Mouse (Mus musculus) intestine, embryonic 15.5 days (tissue): ENCODE measurements at regions not wholly inside any gene's neighbourhood (a gene's known extent, or its start where the extent isn't known, plus 50 kb on each side); places are given as distances from the start of the nearest gene placed in this dataset.

Source experiments
- ATAC-seq: fragments of 200-750 bp; cut with Nextera tagmentation; 2 replicates; pipeline ENCODE4 v1.8.0; 2017; ENCODE audit warnings: moderate TSS enrichment, moderate library complexity
- H3K27ac ChIP-seq: fragments of 300-500 bp; sonication (generic); 2 replicates; pipeline ENCODE4 v1.5.1; 2015; ENCODE audit warnings: mild to moderate bottlenecking, inconsistent platforms
- H3K27me3 ChIP-seq: fragments of 300-500 bp; sonication (generic); replicated peaks from 2 replicates; pipeline ENCODE4 v1.6.1; 2015; ENCODE audit warnings: inconsistent platforms
- H3K36me3 ChIP-seq: fragments of 300-500 bp; sonication (generic); 2 replicates; pipeline ENCODE4 v1.6.1; 2015; ENCODE audit warnings: inconsistent platforms
- H3K4me1 ChIP-seq: fragments of 300-500 bp; sonication (generic); replicated peaks from 2 replicates; pipeline ENCODE4 v1.6.1; 2015; ENCODE audit warnings: inconsistent platforms
- H3K4me2 ChIP-seq: fragments of 300-500 bp; sonication (generic); replicated peaks from 2 replicates; pipeline ENCODE4 v1.6.1; 2015; ENCODE audit warnings: mild to moderate bottlenecking, inconsistent platforms
- H3K4me3 ChIP-seq: fragments of 300-500 bp; sonication (generic); replicated peaks from 2 replicates; pipeline ENCODE4 v1.5.1; 2015; ENCODE audit warnings: inconsistent platforms
- H3K9ac ChIP-seq: fragments of 300-500 bp; sonication (generic); 2 replicates; pipeline ENCODE4 v1.6.1; 2015; ENCODE audit warnings: inconsistent platforms
- H3K9me3 ChIP-seq: fragments of 300-500 bp; sonication (generic); 2 replicates; pipeline ENCODE4 v1.6.1; 2016; ENCODE audit warnings: inconsistent platforms
- WGBS: fragments of 180-500 bp; shearing (Covaris S2); methylation state at CpG from one replicate; pipeline ENCODE4 v1.1.7; 2015; 5-methylcytosine and 5-hydroxymethylcytosine counted together

DNA sequence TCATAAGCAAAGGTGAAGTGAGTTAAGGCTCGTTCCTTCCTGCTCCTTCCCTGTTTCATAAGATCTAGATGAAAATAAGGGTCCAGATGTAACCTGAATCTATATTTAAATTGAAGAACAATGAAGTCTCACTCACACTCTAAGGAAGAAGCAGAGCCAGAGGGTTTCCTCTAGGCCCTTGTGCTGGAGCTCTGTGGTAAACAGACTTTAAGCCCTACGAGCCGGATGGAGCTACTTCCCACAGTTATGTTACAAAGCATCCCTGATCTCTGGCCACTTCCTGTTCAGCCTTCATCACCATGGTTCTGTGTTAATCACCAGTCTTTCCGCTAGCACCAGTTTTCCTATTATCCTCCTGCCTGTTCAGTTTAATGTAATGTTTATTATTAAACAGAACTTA, 250.1 kb downstream of the Lyplal1 start:
- Histone ChIP-seq H3K27me3 (no peaks in the 10 kb centered on the region), H3K4me3 (no peak overlapping the region), H3K9me3 (no peaks in the 10 kb centered on the region), H3K9ac (no peak overlapping the region), H3K27ac (no peak overlapping the region), H3K4me2 (no peak overlapping the region), H3K4me1 (no peaks in the 10 kb centered on the region), H3K36me3 (no peaks in the 10 kb centered on the region)
- 73% methylated on average over 4 of the region's 4 CpGs for WGBS
- ATAC-seq, result no peak

DNA sequence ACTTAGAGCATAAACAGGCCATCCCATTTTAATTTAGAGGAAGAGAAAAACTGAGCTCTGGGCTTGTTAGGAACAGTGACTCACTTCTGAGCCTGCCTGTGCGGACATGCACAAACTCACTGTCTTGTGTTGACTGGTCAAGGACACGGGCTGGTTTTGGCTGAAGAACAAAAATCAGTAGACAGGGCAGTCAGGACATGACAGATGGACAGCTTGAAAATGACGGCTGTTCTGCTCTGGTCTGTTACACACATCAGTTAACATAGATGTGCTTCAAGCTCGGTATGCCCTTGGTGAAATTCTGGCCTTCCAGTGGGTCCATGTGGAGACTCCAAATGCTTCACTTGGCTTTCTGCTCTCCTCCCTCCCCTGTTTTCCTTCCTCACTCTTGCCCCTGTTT, 248.4 kb downstream of the Lyplal1 start:
- Histone ChIP-seq H3K4me2 (no peak overlapping the region), H3K4me1 (no peaks in the 10 kb centered on the region), H3K27me3 (no peaks in the 10 kb centered on the region), H3K9ac (no peak overlapping the region), H3K36me3 (no peaks in the 10 kb centered on the region), H3K27ac (no peak overlapping the region), H3K4me3 (no peak overlapping the region), H3K9me3 (no peaks in the 10 kb centered on the region)
- ATAC-seq, result no peak
- WGBS, result 88% methylated on average over 4 of the region's 4 CpGs

DNA sequence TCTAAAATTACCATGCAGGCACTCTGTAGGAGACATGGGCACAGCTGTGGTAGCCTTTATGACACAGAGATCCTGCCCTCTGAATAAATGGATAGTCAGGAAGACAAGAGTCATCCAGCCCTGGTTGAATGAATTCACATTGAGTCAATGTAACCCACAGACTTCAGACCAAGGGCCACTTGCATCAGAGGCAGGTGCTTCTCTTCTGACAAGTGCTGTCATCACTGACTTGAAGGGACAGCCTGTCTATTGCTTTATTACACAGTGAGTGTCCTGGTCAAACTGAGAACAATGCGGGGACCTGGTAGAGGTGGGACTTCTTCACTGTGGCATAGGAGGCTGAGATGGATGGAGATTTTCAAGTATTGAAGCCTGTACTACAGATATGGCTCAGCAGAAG, 230.1 kb downstream of the Lyplal1 start:
- no peak for ATAC-seq
- no peaks in the 10 kb centered on the region for H3K27me3 ChIP-seq
- H3K4me1 ChIP-seq, result no peaks in the 10 kb centered on the region
- no peaks in the 10 kb centered on the region for H3K9me3 ChIP-seq
- H3K4me3 ChIP-seq, result no peak overlapping the region
- no peak overlapping the region for H3K9ac ChIP-seq
- H3K36me3 ChIP-seq, result no peaks in the 10 kb centered on the region
- H3K4me2 ChIP-seq, result no peak overlapping the region
- no peak overlapping the region for H3K27ac ChIP-seq
- WGBS, result 88% methylated on average over 1 of the region's 1 CpGs

DNA sequence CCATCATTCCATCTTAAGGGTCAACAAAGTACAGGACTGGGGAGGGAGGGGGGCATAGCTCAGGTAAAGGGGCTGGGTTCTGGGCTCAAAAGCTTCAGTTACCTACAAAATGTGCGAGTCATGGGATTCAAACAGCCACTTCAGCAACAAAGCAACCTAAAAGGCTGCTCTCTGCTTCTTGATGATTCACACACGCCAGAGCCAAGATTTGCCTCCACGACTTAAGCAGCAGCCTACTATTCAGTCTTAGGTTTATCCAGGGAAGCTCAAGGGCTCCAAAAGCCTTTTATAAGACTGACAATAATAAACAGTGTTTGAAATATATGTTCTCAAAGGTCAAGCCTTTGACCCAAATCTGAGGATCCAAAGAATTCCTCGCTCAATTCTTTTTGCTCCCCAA, 225.3 kb downstream of the Lyplal1 start:
- Histone ChIP-seq H3K4me2 (no peak overlapping the region), H3K4me3 (no peak overlapping the region), H3K9me3 (no peaks in the 10 kb centered on the region), H3K27me3 (no peaks in the 10 kb centered on the region), H3K36me3 (no peaks in the 10 kb centered on the region), H3K9ac (no peak overlapping the region), H3K27ac (no peak overlapping the region), H3K4me1 (no peaks in the 10 kb centered on the region)
- WGBS, result 51% methylated on average over 4 of the region's 4 CpGs
- ATAC-seq, result no peak

DNA sequence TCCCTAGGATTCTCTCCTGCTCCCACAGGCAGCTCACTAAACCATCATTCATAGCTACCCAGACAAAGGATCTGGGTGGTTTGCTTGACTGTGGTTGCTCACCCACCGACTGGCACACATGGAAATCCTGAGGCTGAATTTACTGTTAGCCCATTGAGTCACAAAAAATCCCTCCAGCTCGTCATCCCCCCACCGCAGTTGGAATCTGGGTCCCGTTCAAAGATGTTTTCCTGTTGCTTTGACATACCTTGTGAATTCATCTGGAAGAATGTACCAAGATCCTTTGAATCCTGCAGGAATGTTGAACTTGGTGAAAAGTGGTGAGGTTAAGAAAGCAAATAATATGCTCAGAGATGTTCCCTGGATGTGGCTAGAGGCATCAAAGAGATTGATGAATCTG, 223.7 kb downstream of the Lyplal1 start:
- no peak for ATAC-seq
- 75% methylated on average over 4 of the region's 4 CpGs for WGBS

DNA sequence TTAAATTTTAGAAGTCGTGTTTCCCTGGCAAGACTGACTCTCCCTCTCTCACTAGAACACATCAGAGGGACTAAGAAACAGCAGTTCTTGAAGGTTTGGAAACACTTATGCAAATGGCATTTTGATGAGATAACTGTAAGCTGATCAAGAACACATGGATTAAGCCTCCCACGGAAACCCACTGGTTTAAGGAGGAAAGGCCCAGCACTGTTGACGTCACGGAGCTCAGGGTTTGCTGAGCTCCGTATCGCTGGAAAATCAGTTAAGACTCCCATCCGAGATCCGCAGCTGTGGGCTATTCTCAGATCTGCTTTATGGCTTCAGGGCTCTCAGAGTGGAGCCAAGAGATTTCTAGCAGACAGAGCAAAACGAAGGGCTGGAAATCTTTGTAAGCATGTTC, 218.6 kb downstream of the Lyplal1 start:
- no peak overlapping the region for H3K27ac ChIP-seq
- H3K9me3 ChIP-seq, result no peaks in the 10 kb centered on the region
- no peaks in the 10 kb centered on the region for H3K4me1 ChIP-seq
- no peak for ATAC-seq
- no peak overlapping the region for H3K4me3 ChIP-seq
- H3K4me2 ChIP-seq, result no peak overlapping the region
- no peak overlapping the region for H3K9ac ChIP-seq
- WGBS, result 60% methylated on average over 9 of the region's 9 CpGs
- H3K36me3 ChIP-seq, result no peaks in the 10 kb centered on the region
- no peaks in the 10 kb centered on the region for H3K27me3 ChIP-seq

More for the DNA sequence above, 223.7 kb downstream of the Lyplal1 start:
- H3K9ac ChIP-seq, result no peak overlapping the region
- no peak overlapping the region for H3K4me3 ChIP-seq
- H3K9me3 ChIP-seq, result no peaks in the 10 kb centered on the region
- H3K36me3 ChIP-seq, result no peaks in the 10 kb centered on the region
- H3K27ac ChIP-seq, result no peak overlapping the region
- no peaks in the 10 kb centered on the region for H3K4me1 ChIP-seq
- no peaks in the 10 kb centered on the region for H3K27me3 ChIP-seq
- H3K4me2 ChIP-seq, result no peak overlapping the region

DNA sequence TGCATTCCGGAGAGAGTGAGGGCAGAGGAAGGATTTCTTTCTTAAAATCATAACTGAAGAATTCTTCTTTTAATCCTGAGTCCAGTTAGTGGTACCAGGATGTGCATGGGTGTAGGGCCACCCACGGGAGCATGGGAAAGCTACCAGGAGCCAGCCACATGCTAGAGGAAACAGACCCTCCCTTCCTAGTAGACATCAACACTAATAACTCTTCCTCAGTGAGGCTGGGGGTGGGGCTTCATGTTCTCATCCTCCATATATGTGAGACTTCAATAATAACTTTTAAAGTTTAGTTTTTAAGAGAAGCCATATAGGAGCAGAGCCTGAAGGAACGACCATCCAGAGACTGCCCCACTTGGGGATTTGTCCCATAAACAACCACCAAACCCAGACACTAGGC, 216.8 kb downstream of the Lyplal1 start:
- no peak for ATAC-seq
- Histone ChIP-seq H3K27me3 (no peaks in the 10 kb centered on the region), H3K4me2 (no peak overlapping the region), H3K4me1 (no peaks in the 10 kb centered on the region), H3K9ac (no peak overlapping the region), H3K27ac (no peak overlapping the region), H3K9me3 (no peaks in the 10 kb centered on the region), H3K4me3 (no peak overlapping the region), H3K36me3 (no peaks in the 10 kb centered on the region)
- WGBS, result 57% methylated on average over 3 of the region's 3 CpGs

DNA sequence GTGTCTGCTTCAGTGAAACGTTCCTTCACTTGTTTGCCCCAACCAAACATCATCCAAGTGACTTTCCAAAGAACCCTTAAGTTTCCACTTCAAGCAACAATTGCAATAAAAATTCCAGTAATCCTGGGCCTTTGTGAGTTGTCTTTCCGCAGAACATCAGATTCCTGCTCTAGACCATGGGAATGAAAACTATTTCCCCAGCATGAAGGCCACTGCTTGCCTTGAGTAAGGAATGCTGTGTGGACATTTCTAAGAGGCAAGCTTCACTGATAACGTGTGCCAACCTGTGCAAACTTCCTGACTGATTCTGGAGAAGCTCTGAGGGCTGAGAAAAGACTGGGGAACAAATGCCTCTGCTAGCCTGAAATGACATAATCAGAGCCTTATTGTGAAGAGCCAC, 214.7 kb downstream of the Lyplal1 start:
- Histone ChIP-seq H3K9me3 (no peaks in the 10 kb centered on the region), H3K4me3 (no peak overlapping the region), H3K4me2 (no peak overlapping the region), H3K27me3 (no peaks in the 10 kb centered on the region), H3K27ac (no peak overlapping the region), H3K9ac (no peak overlapping the region), H3K4me1 (no peaks in the 10 kb centered on the region), H3K36me3 (no peaks in the 10 kb centered on the region)
- no peak for ATAC-seq
- WGBS, result 87% methylated on average over 3 of the region's 3 CpGs

DNA sequence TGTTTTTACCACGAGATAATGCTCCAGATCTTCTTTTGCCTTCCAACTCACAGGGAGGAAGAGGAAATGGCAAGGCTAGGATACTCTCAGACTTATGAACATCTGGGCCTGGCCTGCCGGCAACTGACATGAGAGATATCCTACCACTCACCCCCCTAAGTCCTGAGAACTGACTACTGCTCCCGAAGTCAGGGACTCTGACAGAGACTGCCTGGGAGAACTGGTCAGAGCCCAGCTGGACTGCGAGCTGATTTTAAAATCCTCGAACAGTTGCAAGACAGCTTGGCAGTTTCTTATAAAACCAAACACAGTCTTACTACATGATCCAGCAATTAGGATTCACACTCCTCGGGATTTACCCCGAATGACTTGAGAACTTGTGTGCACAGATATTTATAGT, 211.4 kb downstream of the Lyplal1 start:
- ATAC-seq, result no peak
- 55% methylated on average over 7 of the region's 7 CpGs for WGBS

DNA sequence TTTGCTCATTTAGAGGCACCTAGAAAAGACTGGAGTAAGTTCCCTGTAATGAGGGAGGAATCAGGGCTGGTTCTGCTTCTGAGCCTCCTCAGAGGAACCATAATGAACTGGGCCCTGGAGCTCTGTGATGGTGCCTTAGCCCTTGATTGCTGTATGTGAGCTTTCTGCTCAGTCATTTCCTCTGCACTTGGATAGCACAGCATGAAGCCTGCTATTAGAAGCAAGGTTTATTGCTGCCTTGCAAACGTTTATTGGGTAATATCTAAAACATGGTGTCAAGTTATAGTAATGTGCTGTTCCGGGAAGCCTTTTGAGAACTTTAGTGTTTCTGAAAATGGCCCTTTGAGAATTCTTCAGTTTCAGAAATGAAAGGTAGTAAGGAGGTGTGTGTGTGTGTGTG, 201.5 kb downstream of the Lyplal1 start:
- whole genome bisulfite sequencing, result 51% methylated on average over 2 of the region's 2 CpGs
- no peak overlapping the region for H3K4me2 ChIP-seq
- H3K4me1 ChIP-seq, result no peaks in the 10 kb centered on the region
- no peaks in the 10 kb centered on the region for H3K36me3 ChIP-seq
- no peak overlapping the region for H3K27ac ChIP-seq
- H3K4me3 ChIP-seq, result no peak overlapping the region
- H3K9ac ChIP-seq, result no peak overlapping the region
- no peak for ATAC-seq
- H3K9me3 ChIP-seq, result no peaks in the 10 kb centered on the region
- H3K27me3 ChIP-seq, result no peaks in the 10 kb centered on the region

More for the DNA sequence above, 211.4 kb downstream of the Lyplal1 start:
- H3K36me3 ChIP-seq, result no peaks in the 10 kb centered on the region
- H3K4me1 ChIP-seq, result no peaks in the 10 kb centered on the region
- no peaks in the 10 kb centered on the region for H3K27me3 ChIP-seq
- no peaks in the 10 kb centered on the region for H3K9me3 ChIP-seq
- no peak overlapping the region for H3K4me2 ChIP-seq
- no peak overlapping the region for H3K27ac ChIP-seq
- H3K4me3 ChIP-seq, result no peak overlapping the region
- no peak overlapping the region for H3K9ac ChIP-seq

DNA sequence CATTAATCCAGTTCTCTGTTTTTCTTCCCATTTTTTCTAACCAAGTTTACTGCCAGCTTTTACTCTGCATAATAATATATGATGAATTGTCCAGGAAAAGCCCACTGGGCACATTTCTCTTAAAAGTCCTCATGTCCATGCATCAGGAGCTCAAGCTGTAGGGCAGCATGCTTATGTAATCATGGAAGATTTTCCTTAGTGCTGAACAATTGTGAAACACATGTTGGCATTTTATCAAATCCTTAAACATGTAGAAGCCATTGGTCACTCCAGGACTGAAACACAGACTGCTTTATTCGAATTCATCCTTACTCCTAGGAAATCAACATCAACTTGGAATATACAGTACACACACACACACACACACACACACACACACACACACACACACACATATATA, 198.4 kb downstream of the Lyplal1 start:
- Histone ChIP-seq H3K36me3 (no peaks in the 10 kb centered on the region), H3K9ac (no peak overlapping the region), H3K27ac (no peak overlapping the region), H3K27me3 (no peaks in the 10 kb centered on the region), H3K4me1 (no peaks in the 10 kb centered on the region), H3K9me3 (no peaks in the 10 kb centered on the region), H3K4me2 (no peak overlapping the region), H3K4me3 (no peak overlapping the region)
- 81% methylated on average over 1 of the region's 1 CpGs for WGBS
- ATAC-seq, result no peak

DNA sequence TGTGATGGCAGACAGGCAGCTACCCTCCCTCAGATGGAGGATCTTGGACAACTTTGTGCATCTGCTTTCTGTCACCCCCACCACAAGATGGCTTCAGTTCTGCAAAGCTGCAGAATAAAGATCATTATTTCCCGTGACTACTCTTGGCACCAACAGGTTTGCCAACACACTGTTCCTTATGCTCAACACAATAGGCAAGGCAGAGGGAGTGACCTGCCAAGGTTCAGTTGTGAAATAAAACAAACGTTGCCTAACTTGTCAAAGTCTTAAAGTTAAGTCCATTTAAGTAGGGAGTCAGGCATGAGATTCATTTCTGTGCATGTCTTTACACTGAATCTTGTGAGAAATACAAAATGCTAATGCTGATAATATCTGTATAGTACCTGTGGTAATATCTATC, 193.4 kb downstream of the Lyplal1 start:
- no peak overlapping the region for H3K27ac ChIP-seq
- no peak overlapping the region for H3K9ac ChIP-seq
- H3K36me3 ChIP-seq, result no peaks in the 10 kb centered on the region
- H3K4me1 ChIP-seq, result no peaks in the 10 kb centered on the region
- H3K4me2 ChIP-seq, result no peak overlapping the region
- ATAC-seq, result no peak
- 80% methylated on average over 2 of the region's 2 CpGs for WGBS
- no peak overlapping the region for H3K4me3 ChIP-seq
- no peaks in the 10 kb centered on the region for H3K27me3 ChIP-seq
- H3K9me3 ChIP-seq, result no peaks in the 10 kb centered on the region

DNA sequence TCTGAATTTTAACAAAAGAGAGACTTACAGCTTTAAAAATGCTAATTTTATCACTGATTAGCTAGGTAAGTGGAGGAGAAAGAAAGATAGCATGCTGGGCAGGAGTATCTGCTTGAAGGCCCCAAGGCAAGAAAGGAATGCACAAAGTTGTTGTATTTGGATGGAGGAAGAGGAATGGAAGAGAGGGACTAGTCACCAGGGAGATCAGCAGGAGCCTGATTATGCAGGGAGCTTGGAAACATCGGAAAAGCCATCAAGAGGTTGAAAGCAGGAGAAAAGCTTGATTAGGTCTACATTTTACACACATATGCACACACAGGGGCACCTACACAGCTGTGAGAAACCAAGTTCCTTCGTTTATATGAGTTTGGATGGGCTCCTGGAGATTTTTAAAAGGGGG, 188.1 kb downstream of the Lyplal1 start:
- no peak overlapping the region for H3K9ac ChIP-seq
- 37% methylated on average over 2 of the region's 2 CpGs for WGBS
- no peaks in the 10 kb centered on the region for H3K27me3 ChIP-seq
- no peaks in the 10 kb centered on the region for H3K9me3 ChIP-seq
- H3K27ac ChIP-seq, result no peak overlapping the region
- no peak overlapping the region for H3K4me2 ChIP-seq
- no peaks in the 10 kb centered on the region for H3K36me3 ChIP-seq
- no peaks in the 10 kb centered on the region for H3K4me1 ChIP-seq
- H3K4me3 ChIP-seq, result no peak overlapping the region
- ATAC-seq, result no peak

DNA sequence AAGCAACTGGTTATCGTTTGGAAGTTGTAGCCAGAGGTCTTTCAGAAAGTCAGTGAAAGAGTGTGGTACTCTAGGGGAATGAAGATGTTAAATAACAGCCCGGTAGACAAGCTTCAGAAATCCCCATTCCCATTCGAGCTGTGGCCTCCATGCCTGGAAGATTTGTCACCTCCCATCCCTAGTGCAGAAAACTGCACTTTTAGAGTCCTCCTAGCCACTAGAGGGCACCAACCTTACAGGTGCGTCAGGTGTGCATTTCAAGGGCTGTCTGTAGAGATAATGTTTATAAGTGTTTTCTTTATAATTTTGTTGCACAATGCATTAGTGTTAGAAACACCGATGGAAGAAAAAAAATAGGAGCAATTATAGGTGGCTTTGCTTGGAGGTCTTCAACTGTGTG, 187.3 kb downstream of the Lyplal1 start:
- ATAC-seq, result no peak
- 86% methylated on average over 5 of the region's 5 CpGs for WGBS

More for the DNA sequence above, 187.3 kb downstream of the Lyplal1 start:
- no peaks in the 10 kb centered on the region for H3K27me3 ChIP-seq
- H3K9me3 ChIP-seq, result no peaks in the 10 kb centered on the region
- no peak overlapping the region for H3K4me2 ChIP-seq
- no peak overlapping the region for H3K4me3 ChIP-seq
- H3K27ac ChIP-seq, result no peak overlapping the region
- H3K36me3 ChIP-seq, result no peaks in the 10 kb centered on the region
- no peaks in the 10 kb centered on the region for H3K4me1 ChIP-seq
- H3K9ac ChIP-seq, result no peak overlapping the region
